Mouse (Mus musculus) limb, embryonic 11.5 days (tissue): ENCODE results near the gene Ncam1. TPM values are rescaled to one million over a fixed set of nuclear protein-coding genes. Genes with fewer than 3 reads are reported as not detected.

Source experiments
- ATAC-seq: fragments of 200-750 bp; cut with Nextera tagmentation; 2 replicates; pipeline ENCODE4 v1.8.0; 2017; ENCODE audit warnings: low read depth; ENCODE audit not compliant: insufficient number of reproducible peaks, low FRiP score, low TSS enrichment
- DNase-seq: peaks from one replicate; pipeline ENCODE4 v3.0.0-alpha.2; 2015; ENCODE audit warnings: low spot score
- H3K27ac ChIP-seq: fragments of 300-500 bp; sonication (generic); replicated peaks from 2 replicates; pipeline ENCODE4 v1.5.1; 2014; ENCODE audit warnings: low read depth, mild to moderate bottlenecking, low read length
- H3K27me3 ChIP-seq: fragments of 300-500 bp; sonication (generic); 2 replicates; pipeline ENCODE4 v1.6.1; 2014; ENCODE audit warnings: mild to moderate bottlenecking, low read length, mixed read lengths; ENCODE audit not compliant: control insufficient read depth, insufficient read depth
- H3K36me3 ChIP-seq: fragments of 300-500 bp; sonication (generic); 2 replicates; pipeline ENCODE4 v1.6.1; 2014; ENCODE audit warnings: mild to moderate bottlenecking, low read length, moderate library complexity, mixed read lengths; ENCODE audit not compliant: control insufficient read depth, insufficient read depth
- H3K4me1 ChIP-seq: fragments of 300-500 bp; sonication (generic); 2 replicates; pipeline ENCODE4 v1.6.1; 2014; ENCODE audit warnings: low read length, mixed read lengths; ENCODE audit not compliant: control insufficient read depth, insufficient read depth
- H3K4me2 ChIP-seq: fragments of 300-500 bp; sonication (generic); 2 replicates; pipeline ENCODE4 v1.6.1; 2014; ENCODE audit warnings: low read depth, mild to moderate bottlenecking, moderate library complexity; ENCODE audit not compliant: severe bottlenecking
- H3K4me3 ChIP-seq: fragments of 300-500 bp; sonication (generic); 2 replicates; pipeline ENCODE4 v1.5.1; 2014; ENCODE audit warnings: low read depth, low read length
- H3K9ac ChIP-seq: fragments of 300-500 bp; sonication (generic); 2 replicates; pipeline ENCODE4 v1.6.1; 2014; ENCODE audit warnings: mild to moderate bottlenecking, low read length
- H3K9me3 ChIP-seq: fragments of 300-500 bp; sonication (generic); 2 replicates; pipeline ENCODE4 v1.6.1; 2016; ENCODE audit warnings: low read length; ENCODE audit not compliant: control insufficient read depth
- WGBS: fragments of 180-500 bp; shearing (Covaris S2); extraction: QIAGEN DNeasy Blood & Tissue Kit; methylation state at CpG from one replicate; pipeline ENCODE4 v1.1.7; 2014; 5-methylcytosine and 5-hydroxymethylcytosine counted together
- polyA plus RNA-seq: library from polyadenylated mRNA; unstranded; fragments of >200 nt; fragmentation: Nextera tagmentation; extraction: Ambion mirVana; gene quantifications from 2 replicates; pipeline ENCODE4 v1.2.1, GENCODE M21; 2014

Ncam1 gene
- polyA plus RNA-seq, 1 experiment from 2014 or later: 34.2 TPM

DNA sequence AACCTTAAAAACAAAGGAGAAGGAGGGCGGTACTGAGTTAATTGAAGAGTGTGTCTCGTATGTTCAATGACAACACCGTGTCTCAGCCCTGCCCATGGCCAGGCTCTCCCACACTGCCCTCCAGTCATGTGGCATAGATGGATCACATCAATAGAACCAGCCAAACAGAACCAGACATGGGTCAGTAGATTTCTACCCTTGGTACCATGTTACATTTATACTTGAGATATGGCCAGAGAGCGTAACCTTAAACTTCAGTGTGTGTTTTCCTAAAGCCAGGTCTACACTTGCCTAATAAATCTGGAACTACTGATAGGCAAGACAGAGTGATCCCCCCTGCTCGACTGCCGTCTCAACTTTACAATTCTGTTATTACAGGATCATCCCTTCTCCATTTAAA, 38.2 kb downstream of the Ncam1 start:
- Histone ChIP-seq H3K4me2 (no peak overlapping the region), H3K9me3 (no peaks in the 10 kb centered on the region), H3K4me3 (no peak overlapping the region), H3K27ac (no peak overlapping the region), H3K4me1 (no peaks in the 10 kb centered on the region), H3K9ac (no peak overlapping the region), H3K36me3 (no peaks in the 10 kb centered on the region), H3K27me3 (no peaks in the 10 kb centered on the region)
- ATAC-seq (no peak), DNase-seq (no peak)
- 87% methylated on average over 6 of the region's 6 CpGs for WGBS

DNA sequence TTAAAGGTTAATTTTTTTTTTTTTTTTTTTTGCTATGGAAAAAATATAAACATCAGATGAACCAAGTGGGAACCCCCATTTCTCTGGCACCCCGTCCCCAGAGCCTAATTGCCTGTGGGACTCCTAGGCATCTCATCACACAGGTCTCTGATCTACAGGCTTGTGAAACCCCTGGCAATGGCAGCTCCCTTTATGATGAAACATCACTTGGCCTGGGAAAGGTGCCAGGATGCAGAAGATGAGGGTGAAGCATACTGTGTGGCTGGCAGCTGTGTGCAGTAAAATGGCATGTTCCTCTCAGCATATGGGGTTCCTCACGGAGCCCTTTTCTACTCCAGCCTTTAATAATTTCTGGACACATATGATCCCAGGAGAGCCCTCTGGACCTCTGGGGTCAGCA, 40.3 kb downstream of the Ncam1 start:
- Histone ChIP-seq H3K4me2 (no peak overlapping the region), H3K4me1 (no peaks in the 10 kb centered on the region), H3K4me3 (no peak overlapping the region), H3K27ac (no peak overlapping the region), H3K9me3 (no peaks in the 10 kb centered on the region), H3K36me3 (no peaks in the 10 kb centered on the region), H3K27me3 (no peaks in the 10 kb centered on the region), H3K9ac (no peak overlapping the region)
- 70% methylated on average over 2 of the region's 2 CpGs for WGBS
- DNase-seq (no peak), ATAC-seq (no peak)

DNA sequence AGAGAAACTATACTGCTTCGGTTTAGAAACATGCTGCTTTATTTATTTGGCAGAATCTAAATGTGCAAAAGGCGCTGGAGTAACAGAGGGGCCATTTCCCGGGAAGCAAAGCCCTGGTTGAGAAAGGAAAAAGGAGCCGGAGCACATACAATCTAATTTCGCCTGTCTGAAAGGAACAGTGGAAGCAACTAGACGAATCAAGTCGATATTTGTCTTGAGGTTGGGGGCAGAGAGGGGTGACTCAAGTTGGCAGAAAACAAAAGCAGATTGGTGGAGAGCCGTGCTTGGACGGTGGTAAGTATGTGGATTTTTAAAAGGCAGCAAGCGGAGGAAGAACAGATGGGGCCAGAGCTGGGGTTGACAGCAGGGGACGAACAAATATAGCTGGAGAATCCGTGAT, 40.7 kb downstream of the Ncam1 start:
- Histone ChIP-seq H3K4me3 (no peak overlapping the region), H3K9me3 (no peaks in the 10 kb centered on the region), H3K36me3 (no peaks in the 10 kb centered on the region), H3K4me1 (no peaks in the 10 kb centered on the region), H3K4me2 (no peak overlapping the region), H3K27ac (no peak overlapping the region), H3K27me3 (no peaks in the 10 kb centered on the region), H3K9ac (no peak overlapping the region)
- 81% methylated on average over 12 of the region's 12 CpGs for WGBS
- DNase-seq (no peak), ATAC-seq (no peak)

DNA sequence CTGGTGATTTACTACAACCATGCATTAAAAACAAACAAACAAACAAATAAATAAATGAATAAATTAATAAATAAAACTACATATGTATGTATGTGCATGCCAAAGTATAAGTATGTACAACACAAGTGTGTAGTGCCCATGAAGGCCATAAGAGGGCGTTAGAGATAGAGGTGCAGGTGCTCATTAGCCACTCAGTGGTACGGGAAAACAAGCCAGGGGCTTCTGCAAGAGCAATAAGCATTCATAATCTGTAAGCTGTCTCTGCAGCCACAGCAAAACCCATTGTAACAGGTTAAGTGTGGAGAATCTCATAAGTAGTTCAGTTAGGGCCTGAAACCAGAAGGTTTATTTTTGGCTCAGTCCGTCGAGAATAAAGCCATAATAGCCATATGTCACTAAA, 41.1 kb downstream of the Ncam1 start:
- Histone ChIP-seq H3K4me2 (no peak overlapping the region), H3K27me3 (no peaks in the 10 kb centered on the region)

DNA sequence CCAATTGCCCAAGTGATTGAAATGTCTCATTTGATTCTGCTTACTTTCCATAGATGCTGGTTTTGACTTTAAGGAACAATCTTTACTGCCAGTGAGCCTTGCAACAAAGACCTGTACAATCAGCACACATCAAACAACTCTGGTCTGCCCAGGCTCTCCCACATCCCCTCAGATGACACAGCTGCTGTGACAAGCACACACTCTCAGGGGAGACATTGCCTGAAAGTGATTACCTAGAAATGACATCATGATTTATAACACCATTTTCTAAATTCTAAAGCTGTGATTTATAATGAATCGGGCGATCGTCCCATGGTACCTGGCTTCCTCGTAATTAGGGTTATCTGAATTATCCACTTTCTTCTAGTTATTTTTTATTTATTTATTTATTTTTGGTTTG, 42.0 kb downstream of the Ncam1 start:
- Histone ChIP-seq H3K27me3 (no peaks in the 10 kb centered on the region), H3K9ac (no peak overlapping the region), H3K36me3 (no peaks in the 10 kb centered on the region), H3K9me3 (no peaks in the 10 kb centered on the region), H3K27ac (no peak overlapping the region), H3K4me3 (no peak overlapping the region), H3K4me2 (no peak overlapping the region), H3K4me1 (no peaks in the 10 kb centered on the region)
- WGBS: 78% methylated on average over 4 of the region's 4 CpGs
- DNase-seq (no peak), ATAC-seq (no peak)

More for the DNA sequence above, 41.1 kb downstream of the Ncam1 start:
- no peaks in the 10 kb centered on the region for H3K9me3 ChIP-seq
- WGBS: 91% methylated on average over 4 of the region's 4 CpGs
- H3K9ac ChIP-seq: no peak overlapping the region
- no peak for ATAC-seq
- H3K4me3 ChIP-seq: no peak overlapping the region
- H3K36me3 ChIP-seq: no peaks in the 10 kb centered on the region
- H3K4me1 ChIP-seq: no peaks in the 10 kb centered on the region
- H3K27ac ChIP-seq: no peak overlapping the region
- DNase-seq: no peak

DNA sequence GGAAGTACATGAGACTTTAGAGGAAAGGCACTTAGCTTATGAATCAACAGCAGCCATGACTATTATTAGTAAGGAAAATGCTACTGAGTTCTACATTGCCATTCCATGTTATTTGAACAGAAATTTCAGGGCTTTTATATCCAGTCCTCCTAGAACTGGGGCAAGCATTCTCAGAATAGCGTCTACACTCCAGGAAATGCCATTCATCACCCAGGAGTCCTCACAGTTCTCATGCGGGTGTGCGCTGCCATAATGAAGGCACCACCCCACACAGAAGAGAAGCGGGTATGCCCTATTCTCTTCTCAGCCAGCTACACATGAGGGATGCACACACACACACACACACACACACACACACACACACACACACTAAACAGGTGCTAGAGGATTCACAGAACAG, 43.5 kb downstream of the Ncam1 start:
- H3K9me3 ChIP-seq: no peaks in the 10 kb centered on the region
- H3K4me3 ChIP-seq: no peak overlapping the region
- 82% methylated on average over 4 of the region's 4 CpGs for WGBS
- no peak overlapping the region for H3K27ac ChIP-seq
- no peak for DNase-seq
- H3K27me3 ChIP-seq: no peaks in the 10 kb centered on the region
- no peak overlapping the region for H3K9ac ChIP-seq
- no peak for ATAC-seq
- no peaks in the 10 kb centered on the region for H3K4me1 ChIP-seq
- H3K36me3 ChIP-seq: no peaks in the 10 kb centered on the region
- H3K4me2 ChIP-seq: no peak overlapping the region

DNA sequence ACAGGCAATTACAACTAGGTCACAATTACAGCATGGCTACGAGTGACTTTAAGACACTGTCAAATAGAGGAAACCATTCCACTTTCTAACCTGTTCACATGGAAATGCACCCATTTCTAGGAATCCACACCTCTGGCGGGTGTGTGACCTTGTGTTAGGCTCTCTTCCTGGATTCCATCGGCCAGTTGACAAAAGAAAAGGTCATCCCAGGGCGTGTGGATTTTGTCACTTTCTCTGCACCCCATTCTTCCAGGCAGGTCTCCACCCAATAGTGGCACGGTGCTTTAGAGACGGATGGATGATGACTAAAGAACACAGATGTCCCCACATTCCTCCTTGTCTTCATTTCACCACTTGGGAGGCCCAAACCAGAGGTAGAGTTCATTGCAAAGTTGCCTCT, 47.3 kb downstream of the Ncam1 start:
- no peak overlapping the region for H3K9ac ChIP-seq
- no peak for ATAC-seq
- no peaks in the 10 kb centered on the region for H3K27me3 ChIP-seq
- DNase-seq: no peak
- H3K4me2 ChIP-seq: no peak overlapping the region
- no peaks in the 10 kb centered on the region for H3K9me3 ChIP-seq
- no peaks in the 10 kb centered on the region for H3K4me1 ChIP-seq
- no peaks in the 10 kb centered on the region for H3K36me3 ChIP-seq
- WGBS: 72% methylated on average over 6 of the region's 6 CpGs
- no peak overlapping the region for H3K4me3 ChIP-seq
- no peak overlapping the region for H3K27ac ChIP-seq

DNA sequence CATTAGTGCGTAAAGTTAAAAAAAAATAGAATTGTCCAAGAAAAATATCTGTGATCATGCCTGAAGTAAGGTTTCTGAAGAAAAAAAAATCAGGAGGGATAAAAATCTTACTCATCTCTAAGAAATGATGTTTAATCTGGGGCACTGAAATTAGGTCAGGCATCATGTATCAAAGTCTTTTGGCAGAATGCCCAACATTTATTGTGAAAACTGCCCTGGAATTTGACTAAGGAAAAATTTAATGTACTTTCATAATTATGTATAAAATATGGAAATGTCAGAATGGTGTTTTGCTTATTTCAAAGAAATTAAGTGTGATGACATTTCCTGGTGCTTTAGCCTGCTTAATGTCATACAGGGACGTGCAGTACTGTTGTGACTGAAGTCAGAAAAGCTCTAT, 52.5 kb downstream of the Ncam1 start:
- no peaks in the 10 kb centered on the region for H3K36me3 ChIP-seq
- no peak overlapping the region for H3K4me2 ChIP-seq
- H3K4me3 ChIP-seq: no peak overlapping the region
- H3K27me3 ChIP-seq: no peaks in the 10 kb centered on the region
- H3K9me3 ChIP-seq: no peaks in the 10 kb centered on the region
- no peak overlapping the region for H3K9ac ChIP-seq
- ATAC-seq (no peak), DNase-seq (no peak)
- 81% methylated on average over 2 of the region's 2 CpGs for WGBS
- no peaks in the 10 kb centered on the region; the same call in 1 of the 2 replicates for H3K4me1 ChIP-seq
- no peak overlapping the region for H3K27ac ChIP-seq

DNA sequence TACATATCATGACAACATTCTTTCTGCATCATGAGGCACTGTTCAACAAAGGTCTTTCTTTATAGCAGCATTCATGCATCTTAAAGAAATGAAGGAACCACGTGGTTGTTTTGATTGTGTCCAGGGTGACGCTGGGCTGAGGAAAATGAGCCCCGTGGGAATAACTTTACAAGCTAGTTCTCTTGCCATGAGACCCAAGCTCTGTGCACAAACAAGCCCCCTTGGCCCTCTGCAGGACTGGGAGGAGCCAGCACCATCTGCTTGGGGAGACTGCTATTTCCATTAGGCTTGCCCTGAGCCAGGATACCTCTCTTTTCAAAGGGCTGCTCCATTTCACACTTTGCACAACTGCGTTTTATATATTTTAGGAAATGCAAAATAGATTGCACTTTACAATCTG, 53.0 kb downstream of the Ncam1 start:
- Histone ChIP-seq H3K27ac (no peak overlapping the region; the same call in 1 of the 2 replicates), H3K27me3 (no peaks in the 10 kb centered on the region), H3K9ac (no peak overlapping the region), H3K9me3 (no peaks in the 10 kb centered on the region), H3K4me3 (no peak overlapping the region), H3K36me3 (no peaks in the 10 kb centered on the region), H3K4me2 (no peak overlapping the region), H3K4me1 (no peaks in the 10 kb centered on the region; the same call in 1 of the 2 replicates)
- 37% methylated on average over 4 of the region's 4 CpGs for whole genome bisulfite sequencing
- peak; percentile 44; the same call in 1 of the 2 replicates for ATAC-seq
- DNase-seq: peak; percentile 48
